Mouse (Mus musculus) fibroblast of lung, adult 2 months (primary cell): Measurements from ENCODE around the gene Ctnnbip1.
A peak's percentile ranks its signal among the peaks of the same experiment; 100 is the strongest.

ENCODE experiments used
- DNase-seq: peaks from one replicate; pipeline ENCODE4 v3.0.0-alpha.2; 2011; ENCODE audit warnings: low read depth

Ctnnbip1 gene

GRCm38 (mm10) chr4:149521258-149521657, 3.2 kb downstream of the Ctnnbip1 start:
- no peak for DNase-seq

- no peak for DNase-seq
Measured at GRCm38 (mm10) chr4:149523961-149524360, 5.9 kb downstream of the Ctnnbip1 start.

- no peak for DNase-seq
Measured at GRCm38 (mm10) chr4:149525170-149525569, 7.1 kb downstream of the Ctnnbip1 start.

- DNase-seq, result no peak
Measured at GRCm38 (mm10) chr4:149525811-149526210, 7.8 kb downstream of the Ctnnbip1 start.

GRCm38 (mm10) chr4:149526330-149526729, 8.3 kb downstream of the Ctnnbip1 start:
- no peak for DNase-seq

- peak; percentile 53 for DNase-seq
Measured at GRCm38 (mm10) chr4:149527621-149528354, 9.8 kb downstream of the Ctnnbip1 start.

GRCm38 (mm10) chr4:149529691-149530090, 11.7 kb downstream of the Ctnnbip1 start:
- no peak for DNase-seq

- no peak for DNase-seq
Measured at GRCm38 (mm10) chr4:149539441-149539840, 21.4 kb downstream of the Ctnnbip1 start.

- no peak for DNase-seq
Measured at GRCm38 (mm10) chr4:149541935-149542334, 23.9 kb downstream of the Ctnnbip1 start.

GRCm38 (mm10) chr4:149542431-149542830, 24.4 kb downstream of the Ctnnbip1 start:
- no peak for DNase-seq

- DNase-seq, result peak; percentile 63
Measured at GRCm38 (mm10) chr4:149542927-149543553, 25.0 kb downstream of the Ctnnbip1 start.

- DNase-seq, result no peak
Measured at GRCm38 (mm10) chr4:149544892-149545291, 26.9 kb downstream of the Ctnnbip1 start.

GRCm38 (mm10) chr4:149546797-149547444, 28.9 kb downstream of the Ctnnbip1 start:
- DNase-seq, result no peak

- no peak for DNase-seq
Measured at GRCm38 (mm10) chr4:149547523-149547922, 29.5 kb downstream of the Ctnnbip1 start.

- peak; percentile 42 for DNase-seq
Measured at GRCm38 (mm10) chr4:149549221-149549925, 31.3 kb downstream of the Ctnnbip1 start.

GRCm38 (mm10) chr4:149550866-149551265, 32.8 kb downstream of the Ctnnbip1 start:
- no peak for DNase-seq

- DNase-seq, result no peak
Measured at GRCm38 (mm10) chr4:149551696-149552095, 33.7 kb downstream of the Ctnnbip1 start.

- no peak for DNase-seq
Measured at GRCm38 (mm10) chr4:149553834-149554233, 35.8 kb downstream of the Ctnnbip1 start.

- DNase-seq, result no peak
Measured at GRCm38 (mm10) chr4:149556111-149556510, 38.1 kb downstream of the Ctnnbip1 start.

GRCm38 (mm10) chr4:149557905-149558304, 39.9 kb downstream of the Ctnnbip1 start:
- no peak for DNase-seq

- DNase-seq, result no peak
Measured at GRCm38 (mm10) chr4:149558389-149558788, 40.4 kb downstream of the Ctnnbip1 start.

GRCm38 (mm10) chr4:149561392-149561791, 43.4 kb downstream of the Ctnnbip1 start:
- DNase-seq, result no peak
